Mouse (Mus musculus): ENCODE measurements around the gene Foxa1. TPM values are rescaled to one million over a fixed set of nuclear protein-coding genes. Genes with fewer than 3 reads are reported as not detected.

The Foxa1 gene
- polyA plus RNA-seq, 1 experiment from 2014 or later, result 1.1 TPM

- Histone ChIP-seq H3K4me1 (ENCODE audit: control insufficient read depth, insufficient read depth, low read length) (peaks cover 8% of the 10 kb centered on the region; the same call in 1 of the 2 replicates), H3K27me3 (ENCODE audit: control insufficient read depth, insufficient read depth, low read depth, low read length) (peaks cover 52% of the 10 kb centered on the region), H3K36me3 (ENCODE audit: control insufficient read depth, insufficient read depth, low read length) (no peaks in the 10 kb centered on the region), H3K4me3 (ENCODE audit: low read depth, low read length) (peak overlapping the region; percentile 9; the same call in 1 of the 2 replicates), H3K4me2 (ENCODE audit: low read length) (peak overlapping the region; percentile 2; the same call in 1 of the 2 replicates), H3K9ac (ENCODE audit: low read depth, low read length) (no peak overlapping the region), H3K27ac (ENCODE audit: low read length) (0 out of 2 replicates have a peak overlapping the region, but pooled peaks have one; percentile 17), H3K9me3 (replicated peaks; ENCODE audit: control insufficient read depth, low read length, poor library complexity, severe bottlenecking) (no peaks in the 10 kb centered on the region)
- WGBS, result 1% methylated on average over 60 of the region's 63 CpGs
- ATAC-seq, result peak; percentile 11; the same call in 1 of the 2 replicates
Observed at GRCm38 (mm10) chr12:57542746-57543626, 3.7 kb downstream of the Foxa1 start.

GRCm38 (mm10) chr12:57541931-57542745 is 4.6 kb downstream of the Foxa1 start:
- H3K36me3 ChIP-seq (ENCODE audit: control insufficient read depth, insufficient read depth, low read length), result no peaks in the 10 kb centered on the region
- H3K9ac ChIP-seq (ENCODE audit: low read depth, low read length), result no peak overlapping the region
- no peak overlapping the region for H3K4me2 ChIP-seq (ENCODE audit: low read length)
- peaks cover 8% of the 10 kb centered on the region; the same call in 1 of the 2 replicates for H3K4me1 ChIP-seq (ENCODE audit: control insufficient read depth, insufficient read depth, low read length)
- no peaks in the 10 kb centered on the region for H3K9me3 ChIP-seq (replicated peaks; ENCODE audit: control insufficient read depth, low read length, poor library complexity, severe bottlenecking)
- H3K27ac ChIP-seq (ENCODE audit: low read length), result no peak overlapping the region
- 0 out of 2 replicates have a peak overlapping the region, but pooled peaks have one; percentile 9 for H3K4me3 ChIP-seq (ENCODE audit: low read depth, low read length)
- H3K27me3 ChIP-seq (ENCODE audit: control insufficient read depth, insufficient read depth, low read depth, low read length), result peaks cover 49% of the 10 kb centered on the region
- 1% methylated on average over 43 of the region's 46 CpGs for WGBS
- ATAC-seq, result 0 out of 2 replicates have a peak, but pooled peaks have one; percentile 9

GRCm38 (mm10) chr12:57541118-57541517 is 5.6 kb downstream of the Foxa1 start:
- Histone ChIP-seq H3K9me3 (replicated peaks; ENCODE audit: control insufficient read depth, low read length, poor library complexity, severe bottlenecking) (no peaks in the 10 kb centered on the region), H3K4me2 (ENCODE audit: low read length) (no peak overlapping the region), H3K9ac (ENCODE audit: low read depth, low read length) (no peak overlapping the region), H3K4me1 (ENCODE audit: control insufficient read depth, insufficient read depth, low read length) (peaks cover 8% of the 10 kb centered on the region; the same call in 1 of the 2 replicates), H3K27me3 (ENCODE audit: control insufficient read depth, insufficient read depth, low read depth, low read length) (peaks cover 49% of the 10 kb centered on the region), H3K36me3 (ENCODE audit: control insufficient read depth, insufficient read depth, low read length) (no peaks in the 10 kb centered on the region), H3K27ac (ENCODE audit: low read length) (no peak overlapping the region), H3K4me3 (ENCODE audit: low read depth, low read length) (no peak overlapping the region)
- WGBS, result 12% methylated on average over 6 of the region's 6 CpGs
- no peak for ATAC-seq

GRCm38 (mm10) chr12:57539551-57539985 is 7.1 kb downstream of the Foxa1 start:
- peaks cover 53% of the 10 kb centered on the region for H3K27me3 ChIP-seq (ENCODE audit: control insufficient read depth, insufficient read depth, low read depth, low read length)
- ATAC-seq, result no peak
- H3K4me2 ChIP-seq (ENCODE audit: low read length), result no peak overlapping the region
- no peak overlapping the region for H3K9ac ChIP-seq (ENCODE audit: low read depth, low read length)
- H3K36me3 ChIP-seq (ENCODE audit: control insufficient read depth, insufficient read depth, low read length), result no peaks in the 10 kb centered on the region
- H3K9me3 ChIP-seq (replicated peaks; ENCODE audit: control insufficient read depth, low read length, poor library complexity, severe bottlenecking), result no peaks in the 10 kb centered on the region
- H3K27ac ChIP-seq (ENCODE audit: low read length), result no peak overlapping the region
- no peak overlapping the region for H3K4me3 ChIP-seq (ENCODE audit: low read depth, low read length)
- WGBS, result 1% methylated on average over 10 of the region's 10 CpGs
- H3K4me1 ChIP-seq (ENCODE audit: control insufficient read depth, insufficient read depth, low read length), result peaks cover 5% of the 10 kb centered on the region; the same call in 1 of the 2 replicates

- H3K27me3 ChIP-seq (ENCODE audit: control insufficient read depth, insufficient read depth, low read depth, low read length), result peaks cover 55% of the 10 kb centered on the region
- 0 out of 2 replicates have a peak, but pooled peaks have one; percentile 26 for ATAC-seq
- no peaks in the 10 kb centered on the region for H3K36me3 ChIP-seq (ENCODE audit: control insufficient read depth, insufficient read depth, low read length)
- no peaks in the 10 kb centered on the region for H3K9me3 ChIP-seq (replicated peaks; ENCODE audit: control insufficient read depth, low read length, poor library complexity, severe bottlenecking)
- peaks cover 5% of the 10 kb centered on the region; the same call in 1 of the 2 replicates for H3K4me1 ChIP-seq (ENCODE audit: control insufficient read depth, insufficient read depth, low read length)
- H3K9ac ChIP-seq (ENCODE audit: low read depth, low read length), result no peak overlapping the region
- no peak overlapping the region; the same call in 1 of the 2 replicates for H3K27ac ChIP-seq (ENCODE audit: low read length)
- under 1% methylated on average over 62 of the region's 63 CpGs for WGBS
- peak overlapping the region; percentile 40 for H3K4me2 ChIP-seq (ENCODE audit: low read length)
- peak overlapping the region; percentile 3 for H3K4me3 ChIP-seq (ENCODE audit: low read depth, low read length)
Observed at GRCm38 (mm10) chr12:57538588-57539550, 7.8 kb downstream of the Foxa1 start.

- peaks cover 61% of the 10 kb centered on the region for H3K27me3 ChIP-seq (ENCODE audit: control insufficient read depth, insufficient read depth, low read depth, low read length)
- under 1% methylated on average over 21 of the region's 21 CpGs for WGBS
- H3K9me3 ChIP-seq (replicated peaks; ENCODE audit: control insufficient read depth, low read length, poor library complexity, severe bottlenecking), result no peaks in the 10 kb centered on the region
- H3K27ac ChIP-seq (ENCODE audit: low read length), result no peak overlapping the region
- no peak overlapping the region for H3K9ac ChIP-seq (ENCODE audit: low read depth, low read length)
- peak overlapping the region; percentile 3 for H3K4me3 ChIP-seq (ENCODE audit: low read depth, low read length)
- no peaks in the 10 kb centered on the region for H3K36me3 ChIP-seq (ENCODE audit: control insufficient read depth, insufficient read depth, low read length)
- peaks cover 5% of the 10 kb centered on the region; the same call in 1 of the 2 replicates for H3K4me1 ChIP-seq (ENCODE audit: control insufficient read depth, insufficient read depth, low read length)
- ATAC-seq, result no peak
- peak overlapping the region; percentile 40; the same call in 1 of the 2 replicates for H3K4me2 ChIP-seq (ENCODE audit: low read length)
Observed at GRCm38 (mm10) chr12:57537791-57538587, 8.7 kb downstream of the Foxa1 start.

- Histone ChIP-seq H3K27me3 (ENCODE audit: control insufficient read depth, insufficient read depth, low read depth, low read length) (peaks cover 62% of the 10 kb centered on the region), H3K27ac (ENCODE audit: low read length) (no peak overlapping the region), H3K9me3 (replicated peaks; ENCODE audit: control insufficient read depth, low read length, poor library complexity, severe bottlenecking) (no peaks in the 10 kb centered on the region), H3K4me1 (ENCODE audit: control insufficient read depth, insufficient read depth, low read length) (peaks cover 5% of the 10 kb centered on the region; the same call in 1 of the 2 replicates), H3K4me2 (ENCODE audit: low read length) (no peak overlapping the region), H3K36me3 (ENCODE audit: control insufficient read depth, insufficient read depth, low read length) (no peaks in the 10 kb centered on the region), H3K4me3 (ENCODE audit: low read depth, low read length) (no peak overlapping the region), H3K9ac (ENCODE audit: low read depth, low read length) (no peak overlapping the region)
- 10% methylated on average over 11 of the region's 11 CpGs for WGBS
- no peak for ATAC-seq
Observed at GRCm38 (mm10) chr12:57536909-57537670, 9.6 kb downstream of the Foxa1 start.

Measured in midbrain, embryonic 16.5 days (tissue).